8 mouse cellular contexts compared by ENCODE assay signal in the genomic region with DNA sequence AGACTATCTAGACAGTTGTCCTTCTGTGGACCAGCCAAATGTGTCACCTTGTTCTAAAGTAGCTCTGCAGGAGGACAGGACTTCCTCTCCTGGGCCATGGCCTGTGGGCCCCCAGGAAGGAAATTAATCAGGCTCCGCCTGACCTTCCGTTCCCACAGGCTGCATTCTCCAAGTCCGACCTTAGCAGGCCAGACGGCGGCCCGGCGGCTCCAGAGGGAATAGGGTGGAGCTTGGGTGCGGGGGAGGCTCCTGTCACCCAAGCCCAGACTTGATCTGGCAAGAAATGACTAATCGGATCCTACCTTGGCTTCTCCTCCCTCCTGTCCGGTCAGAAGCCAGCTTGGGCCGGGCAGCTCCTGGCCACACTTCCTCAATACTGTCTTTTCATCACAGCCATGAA. TPM values are rescaled to one million over a fixed set of nuclear protein-coding genes. Genes with fewer than 3 reads are reported as not detected.
DNase-seq lines count a peak whose midpoint lies in the region; ATAC-seq and TF ChIP-seq lines count a peak whose summit lies in the region.

No protein-coding gene starts in this region.

- peak; percentile 67; the same call in 1 of the 2 replicates for TF ChIP-seq EP300 in ES-Bruce4 (IDR thresholded peaks at IDR 0.05; ENCODE audit: insufficient read depth, low read depth, low read length)
- TF ChIP-seq EP300 in liver, embryonic 14.5 days (IDR thresholded peaks at IDR 0.05; ENCODE audit: low read depth), result no peak

- WGBS in hindbrain, postnatal 0 days, result 48% methylated on average over 11 of the region's 11 CpGs
- 9% methylated on average over 11 of the region's 11 CpGs for WGBS in liver, embryonic 14.5 days (ENCODE audit: insufficient replicate concordance)
- 12% methylated on average over 11 of the region's 11 CpGs for WGBS in small intestine, adult 2 months

- peak overlapping the region; percentile 33 for H3K4me3 ChIP-seq in ES-Bruce4 (ENCODE audit: low read depth, low read length)
- peak overlapping the region; percentile 75; the same call in 1 of the 2 replicates for H3K4me3 ChIP-seq in hindbrain, postnatal 0 days (ENCODE audit: low read length)
- H3K4me3 ChIP-seq in liver, embryonic 14.5 days (ENCODE audit: insufficient read depth in 1 of 2, low read depth in 2 of 2, low read length in 2 of 2), result no peak overlapping the region
- peak overlapping the region; percentile 74 for H3K4me3 ChIP-seq in small intestine, adult 2 months (ENCODE audit: low read depth, low read length)

- H3K4me1 ChIP-seq in ES-Bruce4 (ENCODE audit: control insufficient read depth, insufficient read depth, low read length), result peaks cover 16% of the 10 kb centered on the region
- H3K4me1 ChIP-seq in hindbrain, postnatal 0 days (ENCODE audit: insufficient read depth, low read length), result peaks cover 26% of the 10 kb centered on the region
- H3K4me1 ChIP-seq in liver, embryonic 14.5 days (replicated peaks; ENCODE audit: control insufficient read depth in 2 of 2, insufficient read depth in 2 of 2, low read length in 1 of 2), result peaks cover 0 to 25% of the 10 kb centered on the region in 2 experiments; a peak in 2 of 4 replicates
- H3K4me1 ChIP-seq in small intestine, adult 2 months (ENCODE audit: control insufficient read depth, insufficient read depth, insufficient read length, low read length), result peaks cover 37% of the 10 kb centered on the region

- no peak for TF ChIP-seq POLR2A in ES-Bruce4 (IDR thresholded peaks at IDR 0.05; ENCODE audit: insufficient read depth, low read length)
- TF ChIP-seq POLR2A in small intestine, adult 2 months (IDR thresholded peaks at IDR 0.05; ENCODE audit: low read depth, low read length), result peak; percentile 49; the same call in 1 of the 2 replicates

- no peaks in the 10 kb centered on the region for H3K36me3 ChIP-seq in ES-Bruce4 (ENCODE audit: control insufficient read depth, insufficient read depth, low read length, poor library complexity, severe bottlenecking)
- no peaks in the 10 kb centered on the region for H3K36me3 ChIP-seq in hindbrain, postnatal 0 days (ENCODE audit: insufficient read depth, low read length)
- H3K36me3 ChIP-seq in liver, embryonic 14.5 days (replicated peaks; ENCODE audit: control insufficient read depth, insufficient read depth, low read depth), result no peaks in the 10 kb centered on the region
- peaks cover 8% of the 10 kb centered on the region for H3K36me3 ChIP-seq in small intestine, adult 2 months (ENCODE audit: control insufficient read depth, insufficient read depth, low read length)

- TF ChIP-seq CTCF in ES-Bruce4 (IDR thresholded peaks at IDR 0.05; ENCODE audit: low read depth, low read length), result no peak
- TF ChIP-seq CTCF in hindbrain, postnatal 0 days (IDR thresholded peaks at IDR 0.05; ENCODE audit: low read depth), result no peak
- TF ChIP-seq CTCF in liver, embryonic 14.5 days (IDR thresholded peaks at IDR 0.05; ENCODE audit: low read depth), result no peak
- TF ChIP-seq CTCF in small intestine, adult 2 months (IDR thresholded peaks at IDR 0.05; ENCODE audit: extremely low read depth, insufficient read length, insufficient replicate concordance, low read depth, low read length), result no peak

- peak overlapping the region; percentile 58 for H3K4me2 ChIP-seq in hindbrain, postnatal 0 days (ENCODE audit: low read depth, low read length)
- peak overlapping the region; percentile 64 for H3K4me2 ChIP-seq in liver, embryonic 14.5 days (ENCODE audit: low read depth)

- no peaks in the 10 kb centered on the region for H3K9me3 ChIP-seq in ES-Bruce4 (replicated peaks; ENCODE audit: control insufficient read depth, insufficient read depth, low read length, poor library complexity, severe bottlenecking)
- H3K9me3 ChIP-seq in hindbrain, postnatal 0 days (ENCODE audit: low read length), result no peaks in the 10 kb centered on the region
- H3K9me3 ChIP-seq in liver, embryonic 14.5 days (ENCODE audit: control insufficient read depth, low read length), result no peaks in the 10 kb centered on the region

- peak overlapping the region; percentile 7 for H3K9ac ChIP-seq in ES-Bruce4 (ENCODE audit: low read depth, poor library complexity, severe bottlenecking)
- H3K9ac ChIP-seq in hindbrain, postnatal 0 days (replicated peaks; ENCODE audit: low read length), result no peak overlapping the region
- H3K9ac ChIP-seq in liver, embryonic 14.5 days (replicated peaks), result no peak overlapping the region

- no peaks in the 10 kb centered on the region for H3K27me3 ChIP-seq in ES-Bruce4 (ENCODE audit: control insufficient read depth, insufficient read depth, low read length, poor library complexity, severe bottlenecking)
- no peaks in the 10 kb centered on the region for H3K27me3 ChIP-seq in hindbrain, postnatal 0 days (ENCODE audit: insufficient read depth, low read length)
- H3K27me3 ChIP-seq in liver, embryonic 14.5 days (ENCODE audit: control insufficient read depth, insufficient read depth, low read length), result peaks cover 17% of the 10 kb centered on the region
- no peaks in the 10 kb centered on the region for H3K27me3 ChIP-seq in small intestine, adult 2 months (ENCODE audit: control insufficient read depth, insufficient read depth, low read length)

- peak overlapping the region; percentile 63 for H3K27ac ChIP-seq in ES-Bruce4 (ENCODE audit: insufficient read depth, low read length)
- no peak overlapping the region for H3K27ac ChIP-seq in hindbrain, postnatal 0 days
- H3K27ac ChIP-seq in liver, embryonic 14.5 days, result no peak overlapping the region
- H3K27ac ChIP-seq in small intestine, adult 2 months (ENCODE audit: insufficient read depth, low read depth, low read length), result peak overlapping the region; percentile 99

- no peak for ATAC-seq in hindbrain, postnatal 0 days
- no peak for ATAC-seq in liver, embryonic 14.5 days (ENCODE audit: insufficient read depth)
- ATAC-seq in activated CD4-positive, CD25-positive, alpha-beta regulatory T cell, adult 4 months, result no peak

- peak; percentile 92 for DNase-seq in brain, adult 2 months (ENCODE audit: low read depth, low spot score)
- peak; percentile 66 for DNase-seq in gastrocnemius, postnatal 10 days
- no peak for DNase-seq in hindbrain, postnatal 0 days (ENCODE audit: low spot score)
- no peak for DNase-seq in liver, embryonic 14.5 days (ENCODE audit: low read depth in 3 of 3, low spot score in 3 of 3)
- DNase-seq in natural killer cell, adult 2 months (ENCODE audit: low spot score in 2 of 2), result no peak

RNA-seq across cellular contexts. Expression of a gene that starts 2.4 kb away (rescaled TPM):
- 166 and 171 TPM in 2 replicates for polyA plus RNA-seq in ES-Bruce4 (2011; ENCODE audit: insufficient read depth, insufficient read length, low read depth, missing spikeins)
- 10 to 100 TPM; 81.4 to 90.0 TPM for total RNA-seq in gastrocnemius, postnatal 10 days (2021)
- 105 and 119 TPM in 2 replicates for total RNA-seq in hindbrain, postnatal 0 days (2014; rRNA removed)
- polyA plus RNA-seq in hindbrain, postnatal 0 days (2015; fragmentation: Nextera tagmentation; extraction: Ambion mirVana), result 42.7 and 49.8 TPM in 2 replicates
- 8.5 and 10.5 TPM in 2 replicates for polyA plus RNA-seq in liver, embryonic 14.5 days (2012; rRNA removed)
- 8.6 and 9.6 TPM in 2 replicates for polyA plus RNA-seq in liver, embryonic 14.5 days (2014; fragmentation: Nextera tagmentation; extraction: Ambion mirVana)
- polyA plus RNA-seq in small intestine, adult 2 months (2012; rRNA removed), result 253 and 689 TPM in 2 replicates
- polyA plus RNA-seq in activated CD4-positive, CD25-positive, alpha-beta regulatory T cell, adult 4 months (2017; shearing (Covaris generic)), result 1 to 10 TPM in 1 of 2 experiments, under 1 TPM in 1; 0.19 to 1.5 TPM

RNA-seq across cellular contexts. Expression of a gene that starts 19.4 kb away (rescaled TPM):
- polyA plus RNA-seq in ES-Bruce4 (2011; ENCODE audit: insufficient read depth, insufficient read length, low read depth, missing spikeins), result 13.3 and 16.8 TPM in 2 replicates
- total RNA-seq in gastrocnemius, postnatal 10 days (2021), result 10 to 100 TPM; 15.4 to 22.8 TPM
- 23.9 and 28.2 TPM in 2 replicates for total RNA-seq in hindbrain, postnatal 0 days (2014; rRNA removed)
- polyA plus RNA-seq in hindbrain, postnatal 0 days (2015; fragmentation: Nextera tagmentation; extraction: Ambion mirVana), result 20.7 and 22.0 TPM in 2 replicates
- 2.5 and 2.8 TPM in 2 replicates for polyA plus RNA-seq in liver, embryonic 14.5 days (2012; rRNA removed)
- polyA plus RNA-seq in liver, embryonic 14.5 days (2014; fragmentation: Nextera tagmentation; extraction: Ambion mirVana), result 2.8 and 3.9 TPM in 2 replicates
- 11.4 and 12.8 TPM in 2 replicates for polyA plus RNA-seq in small intestine, adult 2 months (2012; rRNA removed)
- polyA plus RNA-seq in activated CD4-positive, CD25-positive, alpha-beta regulatory T cell, adult 4 months (2017; shearing (Covaris generic)), result not detected

RNA-seq across cellular contexts. Expression of a gene that starts 20.3 kb away (rescaled TPM):
- 22.5 and 24.3 TPM in 2 replicates for polyA plus RNA-seq in ES-Bruce4 (2011; ENCODE audit: insufficient read depth, insufficient read length, low read depth, missing spikeins)
- 10 to 100 TPM; 46.6 to 65.6 TPM for total RNA-seq in gastrocnemius, postnatal 10 days (2021)
- total RNA-seq in hindbrain, postnatal 0 days (2014; rRNA removed), result 34.6 and 41.1 TPM in 2 replicates
- 27.0 and 27.4 TPM in 2 replicates for polyA plus RNA-seq in hindbrain, postnatal 0 days (2015; fragmentation: Nextera tagmentation; extraction: Ambion mirVana)
- polyA plus RNA-seq in liver, embryonic 14.5 days (2012; rRNA removed), result 4.4 and 5.3 TPM in 2 replicates
- polyA plus RNA-seq in liver, embryonic 14.5 days (2014; fragmentation: Nextera tagmentation; extraction: Ambion mirVana), result 5.0 and 6.3 TPM in 2 replicates
- 7.2 and 10.0 TPM in 2 replicates for polyA plus RNA-seq in small intestine, adult 2 months (2012; rRNA removed)
- polyA plus RNA-seq in activated CD4-positive, CD25-positive, alpha-beta regulatory T cell, adult 4 months (2017; shearing (Covaris generic)), result not detected

RNA-seq across cellular contexts. Expression of a gene that starts 39.3 kb away (rescaled TPM):
- 12.7 and 13.6 TPM in 2 replicates for polyA plus RNA-seq in ES-Bruce4 (2011; ENCODE audit: insufficient read depth, insufficient read length, low read depth, missing spikeins)
- 1 to 10 TPM in 1 of 2 experiments, under 1 TPM in 1; 0.73 to 1.3 TPM for total RNA-seq in gastrocnemius, postnatal 10 days (2021)
- total RNA-seq in hindbrain, postnatal 0 days (2014; rRNA removed), result 530 and 555 TPM in 2 replicates
- polyA plus RNA-seq in hindbrain, postnatal 0 days (2015; fragmentation: Nextera tagmentation; extraction: Ambion mirVana), result 344 and 395 TPM in 2 replicates
- 0.23 and 0.51 TPM in 2 replicates for polyA plus RNA-seq in liver, embryonic 14.5 days (2012; rRNA removed)
- 0.06 and 0.38 TPM in 2 replicates for polyA plus RNA-seq in liver, embryonic 14.5 days (2014; fragmentation: Nextera tagmentation; extraction: Ambion mirVana)
- polyA plus RNA-seq in small intestine, adult 2 months (2012; rRNA removed), result 2.7 and 4.6 TPM in 2 replicates
- polyA plus RNA-seq in activated CD4-positive, CD25-positive, alpha-beta regulatory T cell, adult 4 months (2017; shearing (Covaris generic)), result under 1 TPM in 1 of 2 experiments, not detected in 1; 0.87 TPM

RNA-seq across cellular contexts. Expression of a gene that starts 46.4 kb away (rescaled TPM):
- polyA plus RNA-seq in ES-Bruce4 (2011; ENCODE audit: insufficient read depth, insufficient read length, low read depth, missing spikeins), result 37.3 and 44.6 TPM in 2 replicates
- 10 to 100 TPM; 19.3 to 24.4 TPM for total RNA-seq in gastrocnemius, postnatal 10 days (2021)
- total RNA-seq in hindbrain, postnatal 0 days (2014; rRNA removed), result 59.2 and 61.7 TPM in 2 replicates
- 106 and 108 TPM in 2 replicates for polyA plus RNA-seq in hindbrain, postnatal 0 days (2015; fragmentation: Nextera tagmentation; extraction: Ambion mirVana)
- polyA plus RNA-seq in liver, embryonic 14.5 days (2012; rRNA removed), result 10.2 and 13.0 TPM in 2 replicates
- polyA plus RNA-seq in liver, embryonic 14.5 days (2014; fragmentation: Nextera tagmentation; extraction: Ambion mirVana), result 15.5 and 16.3 TPM in 2 replicates
- 7.9 and 8.4 TPM in 2 replicates for polyA plus RNA-seq in small intestine, adult 2 months (2012; rRNA removed)
- 100 to 1,000 TPM; 118 to 125 TPM for polyA plus RNA-seq in activated CD4-positive, CD25-positive, alpha-beta regulatory T cell, adult 4 months (2017; shearing (Covaris generic))

Comparison
In these comparisons a context has a peak if more than half of its experiments do, and no peak if none do; other contexts are left out.
1. H3K27ac ChIP-seq: peak in ES-Bruce4 (single experiment) and small intestine, adult 2 months (single experiment); none in hindbrain, postnatal 0 days (single experiment) and liver, embryonic 14.5 days (single experiment).
2. H3K4me3 ChIP-seq: peak in ES-Bruce4 (single experiment), hindbrain, postnatal 0 days (single experiment) and small intestine, adult 2 months (single experiment); none in liver, embryonic 14.5 days (0 of 2).
3. DNase-seq: peak in brain, adult 2 months (single experiment) and gastrocnemius, postnatal 10 days (single experiment); none in hindbrain, postnatal 0 days (single experiment), liver, embryonic 14.5 days (0 of 3) and natural killer cell, adult 2 months (0 of 2).